Mouse (Mus musculus): ENCODE data around the gene Lrrc26. TPM values are rescaled to one million over a fixed set of nuclear protein-coding genes. Genes with fewer than 3 reads are reported as not detected.

The Lrrc26 gene
- polyA plus RNA-seq, 2 experiments = not detected

DNA sequence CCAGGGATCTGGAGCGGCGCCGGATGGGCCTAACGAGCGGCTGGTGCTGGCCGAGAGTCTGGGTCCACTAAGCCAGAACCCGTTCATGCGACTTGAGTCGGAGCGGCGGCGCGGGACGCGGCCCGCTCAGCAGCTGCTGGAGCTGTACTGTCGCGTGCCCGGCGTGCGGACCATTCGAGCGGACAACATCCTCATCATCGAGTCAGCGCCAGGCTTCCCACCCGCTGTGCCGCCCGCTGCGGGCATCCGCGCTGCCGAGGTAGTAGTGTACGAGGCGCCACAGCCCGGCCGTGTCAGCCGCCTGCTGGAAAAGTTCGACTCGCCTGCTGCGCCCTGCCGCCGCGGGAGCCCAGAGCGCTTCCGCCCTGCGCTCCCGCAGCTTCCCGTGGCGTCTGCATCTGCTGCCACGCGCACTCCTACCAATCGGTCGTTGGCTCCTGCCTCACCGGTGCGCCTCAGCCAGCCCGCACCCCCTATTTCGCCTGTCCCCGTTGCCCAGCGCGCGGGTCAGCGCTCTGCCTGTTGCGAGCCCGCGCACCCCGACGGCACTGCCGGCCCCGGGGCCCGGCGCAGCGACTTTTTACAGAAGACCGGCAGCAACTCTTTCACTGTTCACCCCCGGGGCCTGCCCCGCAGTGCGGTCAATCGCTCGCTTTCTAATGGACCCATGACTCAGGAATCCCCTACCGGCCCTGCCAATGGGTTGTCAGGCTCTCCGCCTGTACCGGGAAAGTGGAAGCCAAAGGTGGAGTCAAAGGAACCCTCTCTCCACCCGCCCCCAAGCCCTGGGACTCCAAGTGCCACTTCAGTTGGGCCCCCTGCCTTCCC is 26.7 kb upstream of the Lrrc26 start:
- DNase-seq (ENCODE audit: low read depth in 3 of 3, low spot score in 3 of 3) = no peak
- no peak overlapping the region; the same call in 1 of the 2 replicates for H3K27ac ChIP-seq

GRCm38 (mm10) chr2:25263623-25264285 is 26.0 kb upstream of the Lrrc26 start:
- Histone ChIP-seq H3K9me3 (ENCODE audit: control insufficient read depth, low read length) (no peaks in the 10 kb centered on the region), H3K4me1 (replicated peaks; ENCODE audit: control insufficient read depth in 2 of 2, insufficient read depth in 2 of 2, low read length in 1 of 2) (peaks cover 13 to 35% of the 10 kb centered on the region in 2 experiments), H3K27ac (no peak overlapping the region), H3K27me3 (ENCODE audit: control insufficient read depth, insufficient read depth, low read length) (no peaks in the 10 kb centered on the region), H3K4me3 (ENCODE audit: insufficient read depth in 1 of 2, low read depth in 2 of 2, low read length in 2 of 2) (peak overlapping the region; percentile 53 to 81), H3K9ac (replicated peaks) (peak overlapping the region; percentile 76), H3K36me3 (replicated peaks; ENCODE audit: control insufficient read depth, insufficient read depth, low read depth) (no peaks in the 10 kb centered on the region), H3K4me2 (ENCODE audit: low read depth) (peak overlapping the region; percentile 99)
- ATAC-seq (ENCODE audit: insufficient read depth) = no peak
- no peak for DNase-seq (ENCODE audit: low read depth in 3 of 3, low spot score in 3 of 3)
- TF ChIP-seq CTCF (IDR thresholded peaks at IDR 0.05; ENCODE audit: low read depth) (no peak), EP300 (IDR thresholded peaks at IDR 0.05; ENCODE audit: low read depth) (no peak)
- 30% methylated on average over 12 of the region's 12 CpGs for WGBS (ENCODE audit: insufficient replicate concordance)

More for the DNA sequence above, 26.7 kb upstream of the Lrrc26 start:
- Histone ChIP-seq H3K9me3 (ENCODE audit: control insufficient read depth, low read length) (no peaks in the 10 kb centered on the region), H3K4me2 (ENCODE audit: low read depth) (peak overlapping the region; percentile 99), H3K36me3 (replicated peaks; ENCODE audit: control insufficient read depth, insufficient read depth, low read depth) (no peaks in the 10 kb centered on the region), H3K4me1 (replicated peaks; ENCODE audit: control insufficient read depth in 2 of 2, insufficient read depth in 2 of 2, low read length in 1 of 2) (peaks cover 13 to 35% of the 10 kb centered on the region in 2 experiments), H3K4me3 (ENCODE audit: insufficient read depth in 1 of 2, low read depth in 2 of 2, low read length in 2 of 2) (peak overlapping the region; percentile 53 to 81), H3K9ac (replicated peaks) (peak overlapping the region; percentile 76), H3K27me3 (ENCODE audit: control insufficient read depth, insufficient read depth, low read length) (no peaks in the 10 kb centered on the region)
- TF ChIP-seq EP300 (IDR thresholded peaks at IDR 0.05; ENCODE audit: low read depth) = no peak
- TF ChIP-seq CTCF (IDR thresholded peaks at IDR 0.05; ENCODE audit: low read depth) = 0 out of 2 replicates have a peak, but pooled peaks have one; percentile 8
- peak; percentile 38 for ATAC-seq (ENCODE audit: insufficient read depth)
- under 1% methylated on average over 80 of the region's 82 CpGs for WGBS (ENCODE audit: insufficient replicate concordance)

DNA sequence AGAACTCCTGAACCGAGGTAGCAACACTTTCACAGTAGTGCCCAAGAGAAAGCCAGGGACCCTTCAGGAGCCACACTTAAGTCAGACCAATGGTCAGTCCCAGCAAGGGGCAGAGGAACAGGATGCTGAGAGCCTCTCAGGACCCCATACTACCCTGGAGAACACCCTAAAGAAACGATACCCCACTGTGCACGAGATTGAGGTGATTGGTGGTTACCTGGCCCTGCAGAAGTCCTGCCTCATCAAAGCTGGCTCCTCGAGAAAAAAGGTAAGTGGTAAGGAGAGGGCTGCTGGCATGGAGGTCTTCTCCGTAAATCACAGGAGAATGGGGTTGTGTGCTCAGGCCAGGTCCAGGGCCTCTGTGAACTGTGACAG is 25.4 kb upstream of the Lrrc26 start:
- WGBS (ENCODE audit: insufficient replicate concordance) = 63% methylated on average over 5 of the region's 5 CpGs
- peaks cover 4% of the 10 kb centered on the region; the same call in 1 of the 2 replicates for H3K36me3 ChIP-seq (replicated peaks; ENCODE audit: control insufficient read depth, insufficient read depth, low read depth)
- DNase-seq (ENCODE audit: low read depth in 3 of 3, low spot score in 3 of 3) (no peak), ATAC-seq (ENCODE audit: insufficient read depth) (no peak)
- no peaks in the 10 kb centered on the region for H3K9me3 ChIP-seq (ENCODE audit: control insufficient read depth, low read length)
- peaks cover 13 to 35% of the 10 kb centered on the region in 2 experiments for H3K4me1 ChIP-seq (replicated peaks; ENCODE audit: control insufficient read depth in 2 of 2, insufficient read depth in 2 of 2, low read length in 1 of 2)
- H3K27me3 ChIP-seq (ENCODE audit: control insufficient read depth, insufficient read depth, low read length) = no peaks in the 10 kb centered on the region
- no peak overlapping the region for H3K27ac ChIP-seq
- peak overlapping the region; percentile 99 for H3K4me2 ChIP-seq (ENCODE audit: low read depth)
- H3K4me3 ChIP-seq (ENCODE audit: insufficient read depth in 1 of 2, low read depth in 2 of 2, low read length in 2 of 2) = no peak overlapping the region
- no peak for TF ChIP-seq EP300 (IDR thresholded peaks at IDR 0.05; ENCODE audit: low read depth)
- TF ChIP-seq CTCF (IDR thresholded peaks at IDR 0.05; ENCODE audit: low read depth) = no peak
- no peak overlapping the region for H3K9ac ChIP-seq (replicated peaks)

DNA sequence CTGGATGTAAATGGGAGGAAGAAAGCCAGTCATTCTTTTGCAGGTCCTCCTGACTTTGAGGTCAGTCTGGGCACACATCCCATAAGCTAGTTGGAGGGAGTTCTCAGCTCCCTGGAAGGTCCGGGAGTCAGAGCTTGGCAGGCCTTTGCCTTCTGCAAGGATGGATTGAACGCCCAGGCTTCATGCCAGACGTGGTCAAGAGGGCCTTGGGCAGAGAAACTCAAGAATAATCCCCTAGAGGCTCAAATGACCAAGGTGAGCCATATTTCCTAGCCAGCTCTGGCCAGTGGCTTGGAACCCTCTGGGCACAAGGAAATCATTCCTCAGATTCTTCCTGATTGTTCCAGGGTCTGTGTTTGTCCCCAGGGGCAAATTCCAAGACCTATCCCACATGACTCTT is 24.9 kb upstream of the Lrrc26 start:
- peak overlapping the region; percentile 99 for H3K4me2 ChIP-seq (ENCODE audit: low read depth)
- no peak for ATAC-seq (ENCODE audit: insufficient read depth)
- no peaks in the 10 kb centered on the region for H3K9me3 ChIP-seq (ENCODE audit: control insufficient read depth, low read length)
- no peaks in the 10 kb centered on the region for H3K27me3 ChIP-seq (ENCODE audit: control insufficient read depth, insufficient read depth, low read length)
- no peak overlapping the region for H3K9ac ChIP-seq (replicated peaks)
- WGBS (ENCODE audit: insufficient replicate concordance) = 63% methylated on average over 3 of the region's 3 CpGs
- no peak overlapping the region for H3K4me3 ChIP-seq (ENCODE audit: insufficient read depth in 1 of 2, low read depth in 2 of 2, low read length in 2 of 2)
- TF ChIP-seq EP300 (IDR thresholded peaks at IDR 0.05; ENCODE audit: low read depth) (no peak), CTCF (IDR thresholded peaks at IDR 0.05; ENCODE audit: low read depth) (no peak)
- no peak overlapping the region for H3K27ac ChIP-seq
- peaks cover 9% of the 10 kb centered on the region for H3K36me3 ChIP-seq (replicated peaks; ENCODE audit: control insufficient read depth, insufficient read depth, low read depth)
- peaks cover 13 to 35% of the 10 kb centered on the region in 2 experiments for H3K4me1 ChIP-seq (replicated peaks; ENCODE audit: control insufficient read depth in 2 of 2, insufficient read depth in 2 of 2, low read length in 1 of 2)
- no peak for DNase-seq (ENCODE audit: low read depth in 3 of 3, low spot score in 3 of 3)
